16 mouse cellular contexts compared by ENCODE assay signal in the genomic region with DNA sequence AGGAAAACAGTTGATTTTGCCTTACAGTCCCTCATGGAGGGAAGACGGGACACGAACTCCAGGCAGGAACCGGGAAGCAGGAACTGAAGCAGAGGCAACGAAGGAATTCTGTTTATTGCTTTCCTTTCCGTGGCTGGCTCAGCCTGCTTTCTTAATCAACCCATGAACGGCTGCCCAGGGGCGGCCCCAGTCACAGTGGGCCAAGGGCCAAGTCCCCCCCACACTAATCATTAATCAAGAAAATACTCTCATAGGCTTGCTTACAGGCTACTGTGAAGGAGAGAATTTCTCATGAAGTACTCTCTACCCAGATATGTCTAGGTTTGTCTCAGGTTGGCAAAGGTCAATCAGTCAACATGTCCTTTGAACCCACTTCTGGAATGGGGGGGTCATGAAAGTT.
"Had no signal": no experiment of that assay in that cellular context is flagged by ENCODE, and none has a peak within 500 bp of the region (broad histone marks: within the 10 kb centered on the region; RNA-seq: fewer than 3 reads in every experiment).

No protein-coding gene starts in this region.

- H3K36me3 ChIP-seq: hindbrain, embryonic 15.5 days; limb, embryonic 10.5 days; limb, embryonic 13.5 days; liver, embryonic 15.5 days; midbrain, embryonic 12.5 days; midbrain, embryonic 15.5 days; neural tube, embryonic 12.5 days; neural tube, embryonic 15.5 days had no signal

- ATAC-seq: intestine, postnatal 0 days; midbrain, embryonic 15.5 days had no signal

- DNase-seq: lung, adult 2 months; retina, postnatal 1 day; thymus, adult 2 months; thymus, postnatal 14 days; thymus, postnatal 4 days had no signal

- H3K27ac ChIP-seq: hindbrain, embryonic 15.5 days; limb, embryonic 10.5 days; limb, embryonic 13.5 days; liver, embryonic 15.5 days; macrophage; midbrain, embryonic 12.5 days; midbrain, embryonic 15.5 days; neural tube, embryonic 12.5 days; neural tube, embryonic 15.5 days had no signal

- H3K4me2 ChIP-seq: hindbrain, embryonic 15.5 days; limb, embryonic 13.5 days; liver, embryonic 11.5 days; liver, embryonic 15.5 days; midbrain, embryonic 12.5 days; midbrain, embryonic 15.5 days; neural tube, embryonic 12.5 days; neural tube, embryonic 15.5 days had no signal

- H3K9me3 ChIP-seq: hindbrain, embryonic 15.5 days; limb, embryonic 10.5 days; limb, embryonic 13.5 days; liver, embryonic 15.5 days; midbrain, embryonic 12.5 days; midbrain, embryonic 15.5 days; neural tube, embryonic 12.5 days; neural tube, embryonic 15.5 days had no signal

- H3K27me3 ChIP-seq: hindbrain, embryonic 15.5 days; limb, embryonic 13.5 days; liver, embryonic 15.5 days; midbrain, embryonic 12.5 days; midbrain, embryonic 15.5 days; neural tube, embryonic 12.5 days; neural tube, embryonic 15.5 days had no signal

- H3K4me3 ChIP-seq: hindbrain, embryonic 15.5 days; limb, embryonic 10.5 days; limb, embryonic 13.5 days; liver, embryonic 15.5 days; midbrain, embryonic 12.5 days; midbrain, embryonic 15.5 days; neural tube, embryonic 12.5 days; neural tube, embryonic 15.5 days had no signal

- H3K4me1 ChIP-seq: hindbrain, embryonic 15.5 days; limb, embryonic 10.5 days; liver, embryonic 15.5 days; midbrain, embryonic 12.5 days; midbrain, embryonic 15.5 days; neural tube, embryonic 12.5 days had no signal

- H3K9ac ChIP-seq: hindbrain, embryonic 15.5 days; limb, embryonic 13.5 days; liver, embryonic 15.5 days; midbrain, embryonic 12.5 days; midbrain, embryonic 15.5 days; neural tube, embryonic 12.5 days; neural tube, embryonic 15.5 days had no signal
